Mouse (Mus musculus) CD4-positive, CD25-positive, alpha-beta regulatory T cell, adult 2 months (primary cell): Measurements from ENCODE around the gene Rpl13.

Source experiments
- DNase-seq: peaks from one replicate; pipeline ENCODE4 v3.0.0-alpha.2; 2012; ENCODE audit warnings: low read depth, low spot score

Gene Rpl13

DNA sequence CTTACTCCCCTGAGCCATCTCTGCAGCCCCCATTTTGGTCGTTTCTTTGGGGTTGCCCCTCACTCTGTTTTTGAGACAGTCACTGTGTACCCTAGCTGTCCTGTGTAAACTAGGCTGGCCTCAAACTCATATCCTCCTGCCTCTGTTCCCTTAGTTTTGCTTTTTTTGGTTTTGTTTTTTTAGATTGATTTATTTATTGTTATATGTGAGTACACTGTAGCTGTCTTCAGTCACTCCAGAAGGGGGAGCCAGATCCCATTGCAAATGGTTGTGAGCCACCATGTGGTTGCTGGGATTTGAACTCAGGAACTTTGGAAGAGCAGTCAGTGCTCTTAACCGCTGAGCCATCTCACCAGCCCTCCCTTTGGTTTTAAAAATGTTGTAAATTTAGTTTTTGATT, 4.4 kb downstream of the Rpl13 start:
- DNase-seq = peak; percentile 68

DNA sequence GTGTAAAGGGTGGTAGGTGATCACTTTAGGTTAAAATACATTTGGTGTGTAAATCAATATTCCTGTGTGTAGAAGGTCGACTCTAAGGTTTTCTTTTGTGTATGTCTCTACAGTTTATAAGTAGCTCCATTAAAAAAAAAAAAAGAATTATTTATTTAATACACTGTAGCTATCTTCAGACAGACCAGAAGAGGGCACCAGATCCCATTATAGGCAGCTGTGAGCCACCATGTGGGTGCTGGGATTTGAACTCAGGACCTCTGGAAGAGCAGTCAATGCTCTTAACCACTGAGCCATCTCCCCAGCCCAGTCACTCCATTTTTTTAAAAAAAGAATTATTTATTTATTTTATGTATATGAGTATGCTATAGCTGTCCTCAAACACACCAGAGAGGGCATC, 5.9 kb downstream of the Rpl13 start:
- DNase-seq = peak; percentile 53

DNA sequence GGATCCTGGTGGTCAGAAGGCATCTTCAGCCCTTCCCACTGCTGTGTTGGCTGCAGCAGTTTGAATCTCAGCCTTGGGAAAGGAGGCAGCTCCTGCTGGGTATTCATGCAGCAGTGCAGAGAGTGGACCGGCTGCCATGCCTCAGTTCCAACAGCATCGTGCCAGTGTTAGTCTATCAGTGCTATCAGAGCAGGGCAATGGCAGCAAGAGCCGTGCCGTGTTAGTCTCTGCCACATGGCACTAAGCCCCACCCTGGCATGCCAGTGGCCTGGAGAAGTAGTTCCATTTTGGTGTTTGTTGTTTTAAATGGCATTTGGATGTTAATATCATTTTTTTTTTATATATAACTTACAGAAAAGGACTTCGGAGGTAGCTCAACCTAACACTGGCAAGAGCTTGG, 6.8 kb downstream of the Rpl13 start:
- DNase-seq = no peak

DNA sequence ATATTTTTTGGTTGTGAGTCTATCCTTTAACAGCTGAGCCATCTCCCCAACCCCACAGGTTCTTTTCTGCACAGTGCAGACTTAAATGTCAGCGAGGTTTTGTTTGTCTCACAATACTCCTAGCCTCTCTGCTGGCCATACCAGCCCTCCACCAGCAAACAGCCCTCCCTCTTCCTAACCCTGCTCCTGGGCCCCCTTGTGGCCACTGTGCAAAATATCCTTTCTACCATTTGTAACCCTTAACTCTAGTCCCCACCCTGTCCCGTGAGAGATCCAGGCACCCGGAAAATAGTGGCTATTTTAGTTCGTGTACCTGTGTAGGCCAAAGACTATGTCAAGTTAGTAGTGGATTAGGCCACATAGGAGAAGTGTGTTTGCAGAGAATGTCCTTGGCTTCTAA, 8.5 kb downstream of the Rpl13 start:
- DNase-seq = peak; percentile 83

DNA sequence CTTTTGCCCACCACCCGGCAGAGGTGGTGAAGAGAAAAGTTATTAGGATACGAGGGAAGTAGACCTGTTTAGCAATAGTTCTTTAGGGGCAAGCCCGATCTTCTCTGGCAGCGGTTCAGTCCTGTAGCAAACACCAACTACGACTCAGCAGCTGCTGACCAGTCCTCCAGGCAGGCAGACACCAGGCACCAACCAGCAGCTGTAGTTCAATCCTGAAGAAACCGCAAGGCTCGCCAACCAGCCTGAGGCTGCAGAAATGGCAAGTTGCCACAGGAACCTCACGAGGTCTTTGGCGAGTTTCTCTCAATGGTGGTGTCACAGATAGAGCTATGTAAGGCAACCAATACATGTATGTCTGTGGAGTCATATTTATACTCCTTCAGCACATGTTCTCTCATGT, 10.7 kb downstream of the Rpl13 start:
- no peak for DNase-seq

DNA sequence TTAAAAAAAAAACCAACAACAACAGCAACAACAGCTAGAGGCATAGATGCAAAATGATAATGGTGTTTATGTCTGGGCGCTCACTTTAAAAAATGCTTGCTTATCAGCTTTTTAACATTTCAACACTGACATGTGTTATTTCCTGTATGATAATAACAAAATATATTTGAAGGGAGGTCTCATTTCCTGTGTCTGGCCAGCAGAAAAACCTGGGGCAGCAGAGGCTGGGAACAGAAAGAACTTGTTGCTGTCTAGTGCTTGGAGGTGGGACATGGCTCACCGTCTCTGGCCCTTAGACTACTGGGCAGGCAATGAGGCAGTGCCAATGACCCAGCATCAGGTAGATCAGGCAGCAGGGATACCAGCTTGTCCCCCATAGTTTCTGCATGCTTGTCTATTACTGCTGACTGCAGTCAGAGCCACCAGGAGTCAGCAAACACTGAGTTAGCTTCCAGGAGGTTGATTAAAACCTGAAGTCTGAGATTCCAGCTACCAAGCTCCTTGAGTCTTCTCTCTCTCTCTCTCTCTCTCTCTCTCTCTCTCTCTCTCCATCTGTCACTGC, 11.8 kb downstream of the Rpl13 start:
- peak; percentile 41 for DNase-seq

DNA sequence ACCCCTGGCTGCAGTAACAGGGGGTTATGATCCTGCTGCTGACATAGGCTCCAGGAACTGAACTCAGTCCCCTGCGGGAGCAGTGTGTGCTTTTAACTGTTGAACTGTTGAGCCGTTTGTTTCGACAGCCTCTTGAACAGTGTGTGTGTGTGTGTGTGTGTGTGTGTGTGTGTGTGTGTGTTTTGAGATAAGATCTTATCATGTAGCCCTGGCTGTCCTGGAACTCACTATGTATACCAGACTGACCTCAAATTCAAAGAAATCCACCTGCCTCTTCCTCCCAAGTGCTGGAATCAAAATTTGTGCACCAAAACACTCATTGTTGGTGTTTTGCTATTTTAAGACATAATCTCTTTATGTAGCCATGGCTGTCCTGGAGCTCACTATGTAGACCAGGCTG, 12.5 kb downstream of the Rpl13 start:
- DNase-seq = no peak

DNA sequence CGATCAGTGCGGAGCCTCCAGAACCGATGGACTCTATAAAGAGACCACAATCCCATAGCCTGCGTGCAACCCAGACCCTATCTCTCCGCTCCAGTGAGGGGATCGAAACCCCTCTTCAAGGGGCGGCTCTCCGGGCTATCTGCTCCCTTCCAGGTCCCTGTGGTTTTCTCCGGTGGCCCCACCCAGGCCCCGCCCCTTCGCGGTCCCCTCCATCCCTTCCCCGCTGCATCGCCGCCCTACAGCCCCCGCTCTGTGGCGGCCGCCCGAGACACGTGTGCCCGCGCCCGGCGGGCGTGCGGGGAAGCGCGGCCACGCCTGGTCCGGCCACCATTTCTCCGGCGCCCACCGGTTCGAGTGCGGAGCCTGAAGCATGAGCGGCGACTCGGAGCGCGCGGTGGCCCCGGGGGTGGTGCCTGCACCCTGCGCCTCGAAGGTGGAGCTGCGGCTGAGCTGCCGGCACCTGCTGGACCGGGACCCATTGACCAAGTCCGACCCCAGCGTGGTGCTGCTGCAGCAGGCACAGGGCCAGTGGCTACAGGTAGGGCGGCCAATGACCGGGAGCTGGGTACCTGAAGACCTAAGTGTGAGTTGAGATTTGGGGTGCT, 15.1 kb downstream of the Rpl13 start, which contains the start of gene Cpne7:
Cpne7 (plus strand) TSS at position 248 of the 605 bp plus-strand sequence.
- peak; percentile 36 for DNase-seq

DNA sequence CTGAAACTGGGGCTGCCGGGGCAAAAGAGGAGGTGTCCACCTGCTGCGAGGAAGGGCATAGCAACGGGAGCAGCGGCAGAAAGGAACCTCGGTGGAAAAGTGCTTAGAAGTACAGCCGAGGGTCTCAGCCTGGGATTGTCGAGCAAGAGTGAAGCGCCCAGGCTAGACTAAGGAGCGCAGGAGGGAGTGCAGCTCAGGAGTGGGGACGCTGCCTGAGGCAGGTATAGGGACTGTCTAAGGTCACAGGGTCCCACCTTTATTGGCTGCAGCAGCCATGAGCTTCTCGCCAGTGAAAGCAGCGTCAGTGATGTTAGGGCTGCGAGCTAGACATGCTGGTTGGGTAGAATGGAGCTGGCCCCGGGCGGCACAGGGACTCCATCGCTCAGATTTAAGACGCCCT, 15.6 kb downstream of the Rpl13 start:
- DNase-seq = peak; percentile 29

DNA sequence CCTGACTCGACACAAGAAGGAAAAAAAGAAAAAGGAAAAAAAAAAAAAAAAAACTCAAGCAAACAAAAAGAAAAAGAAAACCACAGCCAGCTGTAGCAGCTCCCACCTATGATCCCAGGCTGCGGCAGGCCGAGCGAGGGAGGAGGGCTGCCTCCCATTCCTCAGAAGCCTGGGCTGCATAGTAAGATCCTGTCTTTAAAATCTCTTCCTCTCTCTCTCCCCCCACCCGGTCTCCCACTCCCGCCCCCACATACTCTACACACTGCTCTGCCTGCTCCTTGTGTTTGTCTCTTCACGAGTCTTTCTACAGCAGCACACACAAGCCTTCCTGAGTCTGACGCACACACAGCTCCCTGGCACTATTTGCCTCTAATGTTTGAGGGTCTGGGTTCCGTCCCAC, 19.9 kb downstream of the Rpl13 start:
- no peak for DNase-seq

DNA sequence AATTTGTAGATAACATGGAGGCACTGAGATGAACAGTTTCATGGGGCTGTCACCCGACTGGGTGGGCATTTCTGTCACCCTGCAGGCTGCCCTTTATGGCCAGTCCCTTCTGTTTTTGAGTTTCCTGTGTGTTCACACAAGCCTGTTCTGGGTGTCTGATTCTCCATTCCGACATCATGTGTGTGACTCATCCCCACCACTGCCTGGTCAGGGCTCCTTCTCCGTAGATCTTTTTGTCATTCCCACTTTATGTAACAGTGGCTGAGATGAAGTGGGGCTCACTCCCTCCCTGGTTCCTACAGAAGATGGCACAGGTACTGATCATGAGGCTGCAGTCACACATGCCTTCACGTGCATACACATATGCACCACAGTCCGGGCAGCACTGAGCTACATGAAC, 20.5 kb downstream of the Rpl13 start:
- DNase-seq = no peak

DNA sequence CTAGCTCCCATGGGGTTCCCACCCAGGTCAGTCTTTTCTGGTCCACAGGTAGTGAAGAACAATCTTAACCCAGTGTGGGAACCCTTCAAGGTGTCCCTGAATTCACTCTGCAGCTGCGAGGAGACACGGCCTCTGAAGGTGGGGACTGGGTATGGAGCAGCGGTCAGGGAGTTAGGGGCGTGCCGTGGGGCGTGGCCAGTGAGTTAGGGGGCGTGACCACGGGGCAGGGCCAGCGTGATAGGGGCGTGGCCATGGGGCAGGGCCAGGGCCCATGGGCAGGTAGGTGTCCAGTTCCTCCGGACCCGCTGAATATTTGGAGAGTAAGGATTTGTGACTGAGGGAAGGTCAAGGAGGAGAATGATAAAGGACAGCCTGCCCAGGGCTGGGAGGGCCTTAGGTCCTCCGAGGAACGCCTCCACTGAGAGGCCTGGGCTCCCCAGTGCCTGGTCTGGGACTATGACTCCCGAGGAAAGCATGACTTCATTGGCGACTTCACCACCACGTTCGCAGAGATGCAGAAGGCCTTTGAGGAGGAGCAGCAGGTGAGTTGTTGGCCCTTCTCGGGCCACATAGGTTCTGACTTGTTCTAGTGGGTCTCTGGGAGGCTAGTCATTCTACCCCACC, 24.2 kb downstream of the Rpl13 start:
- DNase-seq = peak; percentile 28

DNA sequence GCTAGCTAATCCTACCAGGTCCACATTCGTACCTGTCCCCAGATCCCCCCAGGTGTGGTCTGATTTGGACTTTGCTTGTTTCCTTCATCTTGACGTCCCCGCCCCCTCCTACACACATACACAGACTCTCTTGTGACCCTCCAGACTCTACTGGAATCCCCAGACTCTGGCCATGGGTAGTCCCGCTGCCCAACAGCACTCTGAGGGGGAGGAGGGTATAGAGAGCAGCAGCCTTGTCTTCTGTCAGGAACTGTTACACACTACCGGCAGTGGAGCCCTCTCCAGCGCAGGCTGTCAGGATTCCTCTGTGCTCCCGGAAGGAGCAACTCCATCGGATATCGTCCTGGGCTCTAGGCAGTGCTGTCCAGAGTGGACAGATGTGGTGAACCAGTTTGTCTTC, 28.9 kb downstream of the Rpl13 start:
- no peak for DNase-seq

DNA sequence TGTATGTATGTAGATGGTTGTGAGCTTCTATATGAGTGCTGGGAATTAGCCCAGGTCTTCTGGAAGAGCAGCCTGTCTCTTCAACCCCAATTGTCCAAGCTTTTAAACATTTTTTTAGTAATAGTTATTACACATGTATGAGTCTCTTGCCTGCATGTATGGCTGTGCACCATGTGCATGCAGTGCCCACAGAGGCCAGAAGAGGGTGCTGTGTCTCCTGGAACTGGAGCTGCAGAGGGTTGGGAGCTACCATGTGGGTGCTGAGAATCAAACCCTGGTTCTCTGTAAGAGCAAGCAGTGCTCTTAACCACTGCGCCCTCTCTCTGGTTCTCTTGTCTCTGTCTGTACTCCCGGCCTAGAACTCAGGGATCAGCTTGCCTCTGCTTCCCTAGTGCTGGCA, 30.8 kb downstream of the Rpl13 start:
- no peak for DNase-seq

DNA sequence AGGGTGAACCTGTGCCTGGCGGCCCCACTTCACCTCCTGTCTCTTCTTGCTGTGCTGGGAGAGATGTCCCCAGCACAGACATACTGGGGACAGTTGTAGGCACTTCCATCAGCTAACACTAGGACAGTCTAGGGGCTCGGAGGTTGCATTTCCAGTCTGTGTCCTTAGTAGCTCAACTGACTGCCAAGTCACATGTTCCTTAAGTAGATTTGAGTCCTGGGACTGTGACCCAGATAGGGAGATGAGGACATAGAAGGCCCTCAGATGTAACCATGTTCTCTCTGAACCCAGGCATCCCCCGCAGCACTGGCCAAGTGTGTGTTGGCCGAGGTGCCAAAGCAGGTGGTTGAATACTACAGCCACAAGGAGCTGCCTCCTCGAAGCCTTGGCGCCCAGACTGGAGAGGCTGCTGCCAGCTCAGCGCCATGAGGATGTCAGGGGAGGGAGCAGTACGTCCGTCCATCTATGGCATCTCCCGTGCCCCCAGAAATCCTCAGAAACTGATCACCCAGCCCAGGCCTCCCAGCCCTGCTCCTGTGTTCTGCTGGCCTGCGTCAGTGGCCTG, 32.1 kb downstream of the Rpl13 start:
- no peak for DNase-seq

DNA sequence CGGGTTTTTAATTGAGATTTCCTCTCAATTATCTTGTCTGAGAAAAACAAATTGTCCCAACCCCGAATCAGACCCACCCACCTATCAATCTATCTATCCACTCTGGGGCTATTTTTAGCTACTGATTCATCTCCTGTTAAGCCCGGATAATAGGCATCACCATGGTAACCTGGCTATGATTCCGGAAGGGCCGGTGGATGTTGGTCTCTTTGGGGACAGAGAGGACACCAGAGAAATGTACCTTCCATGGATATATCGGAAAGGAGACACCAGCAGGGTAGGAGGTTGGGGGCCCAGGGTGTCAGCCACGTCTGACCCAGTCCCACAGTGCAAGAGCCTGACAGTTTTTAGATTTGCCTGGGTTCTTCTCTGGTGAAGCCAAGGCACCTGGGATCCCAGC, 33.3 kb downstream of the Rpl13 start:
- no peak for DNase-seq

DNA sequence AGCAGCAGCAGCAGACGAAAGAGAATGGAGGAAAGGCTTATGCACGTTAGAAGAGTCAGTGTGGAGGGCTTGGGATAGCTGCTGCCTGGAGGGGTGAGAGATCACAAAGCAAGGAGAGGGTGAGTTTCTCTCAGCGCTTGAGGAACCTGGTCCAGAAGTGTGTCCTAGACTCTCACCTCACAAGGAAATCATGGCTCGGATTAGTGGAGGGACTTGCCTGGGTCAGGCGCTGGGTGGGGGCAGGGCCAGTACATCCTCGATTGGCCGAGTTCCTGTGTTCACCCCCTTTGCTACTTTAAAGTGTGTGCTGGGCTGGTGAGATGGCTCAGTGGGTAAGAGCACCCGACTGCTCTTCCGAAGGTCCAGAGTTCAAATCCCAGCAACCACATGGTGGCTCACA, 33.7 kb downstream of the Rpl13 start:
- DNase-seq = no peak

DNA sequence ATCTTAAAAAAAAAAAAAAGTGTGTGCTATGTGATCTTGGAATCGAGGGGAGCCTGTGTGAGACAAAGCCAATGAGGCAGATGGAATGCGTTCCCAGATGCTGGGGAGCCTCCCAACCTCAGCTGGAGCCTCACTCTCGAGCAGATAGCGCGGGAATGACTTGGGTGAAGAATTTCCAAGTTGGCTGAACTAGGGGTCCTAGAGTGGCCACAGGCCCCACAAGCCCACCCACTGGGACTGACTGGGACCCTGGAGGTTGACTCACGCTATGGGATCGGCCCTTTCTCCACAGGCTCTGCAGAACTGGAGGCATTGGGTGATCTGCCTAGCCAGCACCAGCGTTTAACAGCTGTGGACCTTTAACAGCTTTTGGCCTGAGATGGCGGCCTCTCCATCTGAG, 34.1 kb downstream of the Rpl13 start:
- no peak for DNase-seq

DNA sequence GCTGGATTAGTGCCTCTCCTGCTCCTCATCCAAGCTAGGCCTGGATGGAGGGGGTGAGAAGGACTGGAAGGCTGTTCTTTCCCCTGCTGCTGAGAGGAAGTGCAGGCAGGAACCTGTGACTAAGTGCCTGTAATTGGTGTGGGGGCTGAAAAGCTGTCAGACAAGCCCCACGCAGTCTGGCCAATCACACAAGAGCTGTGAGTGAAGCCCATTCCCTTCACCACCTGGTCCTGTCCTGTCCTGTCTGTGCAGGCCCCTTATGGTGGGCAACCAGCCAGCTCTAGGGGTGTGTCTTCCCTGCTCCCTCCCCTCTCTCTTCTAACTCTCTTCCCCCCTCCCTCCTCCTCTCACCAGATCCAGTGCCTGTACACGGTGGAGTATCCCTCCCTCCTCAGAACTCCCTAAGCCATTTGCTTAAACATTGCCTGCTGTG, 35.5 kb downstream of the Rpl13 start:
- no peak for DNase-seq

DNA sequence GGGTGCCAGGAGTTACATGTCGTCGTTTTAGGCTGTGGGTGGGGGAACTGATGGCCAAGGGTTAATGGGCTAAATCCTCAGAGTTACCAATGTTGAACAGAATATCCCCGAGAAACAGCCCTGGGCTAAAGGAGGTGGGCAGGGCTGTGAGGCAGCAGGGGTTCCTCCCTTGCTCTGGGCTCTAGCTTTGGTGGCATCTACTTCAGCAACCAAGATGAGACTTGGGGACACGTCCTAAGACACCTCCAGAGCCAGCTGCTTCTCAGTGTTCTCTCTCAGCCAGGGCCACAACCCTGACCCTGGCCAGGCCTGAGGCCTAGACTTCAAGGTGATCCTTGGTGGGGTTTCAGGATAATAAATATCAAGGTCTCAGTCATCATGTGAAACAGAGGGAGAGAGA, 36.6 kb downstream of the Rpl13 start:
- no peak for DNase-seq

DNA sequence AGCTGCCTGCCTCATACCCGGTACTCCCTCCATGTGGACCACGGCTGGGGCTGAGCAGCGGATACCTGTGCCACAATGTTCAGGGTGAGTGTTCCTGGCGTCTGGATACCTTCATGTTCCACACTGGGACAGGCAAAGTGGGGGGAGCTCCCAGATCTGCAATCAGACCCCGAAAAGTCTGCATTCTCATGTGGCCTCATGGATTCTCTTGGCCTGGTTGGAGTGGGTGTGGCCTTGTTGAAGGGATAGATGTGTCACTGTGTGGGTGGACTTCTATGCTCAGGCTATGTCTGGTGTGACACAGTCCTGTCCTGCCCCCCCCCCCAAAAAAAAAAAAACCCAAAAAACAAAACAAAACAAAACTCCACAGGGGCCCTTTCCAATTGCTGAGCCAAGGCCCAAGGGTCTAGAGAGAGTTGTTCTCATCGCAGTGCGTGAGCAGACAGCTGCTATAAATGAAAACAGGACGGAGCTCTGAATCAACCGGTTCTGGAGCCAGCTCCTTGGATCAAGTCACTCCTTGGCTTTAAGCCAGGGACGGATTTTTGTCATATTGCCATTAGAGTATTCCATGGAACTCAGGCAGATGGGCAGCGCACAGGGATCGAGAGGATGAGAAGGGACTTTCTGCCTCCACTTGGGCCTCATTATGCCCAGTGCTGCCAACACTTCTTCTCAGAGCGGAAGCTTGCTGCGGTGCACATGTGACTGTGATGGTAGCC, 39.8 kb downstream of the Rpl13 start:
- no peak for DNase-seq

DNA sequence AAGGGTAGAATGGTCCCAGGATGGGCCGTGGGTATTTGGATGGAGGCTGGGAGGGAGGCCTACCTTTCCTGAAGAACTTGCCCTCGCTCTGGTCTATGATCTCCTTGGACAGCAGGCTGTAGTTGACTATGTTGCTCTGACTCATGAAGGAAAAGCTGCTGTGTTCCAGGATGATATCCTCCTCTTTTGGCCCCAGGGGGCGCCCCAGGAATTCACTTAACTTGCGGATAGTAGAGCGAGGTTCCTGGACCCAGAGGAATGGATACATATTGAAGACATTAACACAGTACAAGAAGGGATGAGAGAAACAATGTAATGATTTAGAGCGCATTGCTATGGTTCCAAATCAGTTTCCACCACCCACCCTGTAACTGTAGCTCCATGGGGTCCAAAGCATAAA, 43.1 kb downstream of the Rpl13 start:
- peak; percentile 63 for DNase-seq
